Mouse (Mus musculus) erythroblast, embryonic 14.5 days (primary cell): ENCODE data around the gene Clip4.

Source experiments
- GATA1 ChIP-seq: IDR thresholded peaks from 2 replicates; pipeline ENCODE4 v1.6.1; 2012; ENCODE audit warnings: low read length, inconsistent platforms, mixed read lengths
- TAL1 ChIP-seq: IDR thresholded peaks from 3 replicates; pipeline ENCODE4 v1.6.1; 2012; ENCODE audit warnings: low read length, inconsistent platforms, mixed read lengths

- no peak for TF ChIP-seq GATA1
- TF ChIP-seq TAL1: no peak
Observed at GRCm38 (mm10) chr17:71828647-71829414, 60.6 kb downstream of the Clip4 start.
